Mouse (Mus musculus) ovary, adult 18-20 months (tissue): ENCODE measurements around the gene Cst7.
A peak's percentile ranks its signal among the peaks of the same experiment; 100 is the strongest.
"Not testable (repeated sequence)": the region's sequence is repeated elsewhere in the genome, so short reads cannot be mapped to it uniquely, and the experiment has no call there.

ENCODE experiments used
- DNase-seq: peaks from one replicate; pipeline ENCODE4 v3.0.0; 2022; ENCODE audit warnings: low spot score, mixed read lengths

Gene Cst7

DNA sequence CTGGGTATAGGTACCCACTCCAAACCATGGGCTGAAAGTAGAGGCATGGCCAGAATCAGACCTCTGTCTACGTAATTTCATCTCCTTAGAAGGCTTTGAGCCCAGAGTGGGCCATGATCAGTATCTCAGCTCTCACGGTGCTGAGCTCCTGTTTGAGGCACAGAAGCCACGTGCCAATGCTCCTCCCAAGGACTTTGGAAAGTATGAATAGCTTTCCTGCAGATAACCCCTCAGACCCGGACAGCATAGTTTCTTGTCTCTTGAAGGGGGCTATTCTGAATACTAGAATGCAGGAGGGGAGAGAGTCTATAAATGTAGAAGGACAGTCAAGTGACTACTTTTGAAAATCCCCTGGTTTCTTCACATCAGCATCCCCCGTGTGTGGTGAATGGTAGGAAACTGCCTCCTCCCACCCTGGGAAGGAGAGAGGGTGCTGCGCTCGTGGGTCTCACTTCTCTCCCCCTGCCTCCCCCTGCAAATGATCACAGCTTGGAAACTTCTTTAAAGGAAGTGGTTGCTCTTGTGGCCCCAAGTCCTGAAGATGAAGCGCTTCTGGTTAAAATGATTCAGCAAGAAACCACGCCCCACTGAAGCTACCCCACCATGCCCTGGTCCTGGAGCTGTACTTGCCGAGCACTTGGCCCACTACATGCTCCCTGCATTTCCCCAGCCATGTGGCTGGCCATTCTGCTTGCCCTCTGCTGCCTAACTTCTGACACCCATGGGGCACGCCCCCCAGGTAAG, at the start of gene Cst7:
Gene Cst7 (plus strand): TSS at position 569 of the 744 bp plus-strand sequence.
- DNase-seq, result no peak

DNA sequence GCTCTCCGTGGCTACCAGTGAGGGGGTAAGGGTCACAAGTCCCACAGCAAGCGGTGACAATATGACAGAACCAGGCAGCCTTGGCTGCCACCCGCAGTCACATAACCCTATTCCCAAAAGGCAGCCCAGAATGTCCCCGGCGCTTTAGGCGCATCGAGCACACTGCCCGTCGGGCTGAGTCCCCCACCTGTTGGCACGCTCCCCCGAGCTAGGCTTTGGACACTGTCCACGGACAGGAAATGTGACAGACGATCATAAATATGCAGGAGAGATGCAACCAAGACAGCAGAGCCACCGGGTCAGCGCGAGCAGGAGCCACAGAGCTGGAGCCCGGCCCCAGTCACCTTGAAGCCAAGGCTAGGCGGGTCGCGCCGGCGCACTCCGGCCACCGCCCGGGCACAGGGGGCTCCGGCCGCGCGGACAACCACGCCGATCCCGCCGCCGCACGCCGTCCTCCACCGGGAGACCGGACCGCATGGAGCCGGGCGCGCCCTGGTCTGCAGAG, 44.5 kb upstream of the Cst7 start:
- no peak for DNase-seq

DNA sequence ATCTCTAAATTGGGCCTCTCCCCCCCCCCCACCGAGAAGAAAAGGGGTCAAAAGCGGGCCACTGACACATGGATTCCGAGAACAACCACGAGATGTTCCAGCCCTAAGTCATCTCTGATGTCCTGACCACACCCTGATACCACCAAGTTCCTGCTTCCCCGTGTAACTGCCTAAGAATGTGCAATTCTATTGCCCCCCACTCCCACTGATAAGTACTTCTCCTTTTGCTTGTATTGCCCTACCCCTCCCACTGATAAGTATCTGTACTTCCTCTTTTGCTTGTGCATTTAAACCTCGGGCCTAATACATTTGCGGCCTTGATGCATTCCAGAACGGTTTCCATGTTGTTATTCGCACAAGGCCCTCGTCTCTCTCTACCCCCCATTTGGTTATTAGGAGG, 20.6 kb upstream of the Cst7 start:
- DNase-seq, result not testable (repeated sequence)

DNA sequence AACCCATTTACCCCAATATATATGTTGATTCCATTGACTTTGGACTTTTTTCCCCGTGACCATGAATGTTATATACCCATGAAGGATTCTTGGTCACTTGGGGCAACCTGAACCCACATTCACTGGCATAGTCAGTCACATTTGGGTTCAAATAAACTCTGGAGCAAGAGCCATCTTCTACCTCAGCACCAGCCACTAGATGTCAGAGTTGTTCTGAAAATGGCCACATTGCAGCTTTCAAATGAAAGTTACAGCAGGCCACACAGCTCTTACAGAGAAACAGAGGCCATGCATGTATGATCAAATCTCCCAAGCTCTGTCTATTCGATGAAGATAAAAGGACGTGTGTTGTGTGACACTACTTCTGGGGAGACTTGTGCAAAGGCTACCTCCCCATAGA, 11.6 kb upstream of the Cst7 start:
- DNase-seq, result no peak

DNA sequence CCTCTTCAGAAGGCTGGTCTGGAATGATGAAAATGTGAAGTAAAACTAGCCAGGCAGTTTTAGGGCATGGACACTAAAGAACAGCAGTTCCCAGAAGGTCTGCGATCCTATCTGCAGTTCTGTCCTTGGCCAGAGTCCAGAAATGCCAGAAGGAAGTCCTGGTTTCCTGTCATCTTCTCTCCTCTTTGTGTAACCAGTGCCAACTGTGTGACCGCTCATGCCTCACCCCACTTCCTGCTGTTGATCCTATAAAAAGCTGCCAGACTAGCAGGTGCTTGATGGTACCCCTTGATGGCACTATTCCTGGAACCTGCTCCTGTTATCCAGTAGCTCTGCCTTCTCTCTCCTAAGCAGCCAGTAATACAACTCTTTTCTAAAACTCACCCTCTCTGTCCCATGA, 3.2 kb upstream of the Cst7 start:
- no peak for DNase-seq

DNA sequence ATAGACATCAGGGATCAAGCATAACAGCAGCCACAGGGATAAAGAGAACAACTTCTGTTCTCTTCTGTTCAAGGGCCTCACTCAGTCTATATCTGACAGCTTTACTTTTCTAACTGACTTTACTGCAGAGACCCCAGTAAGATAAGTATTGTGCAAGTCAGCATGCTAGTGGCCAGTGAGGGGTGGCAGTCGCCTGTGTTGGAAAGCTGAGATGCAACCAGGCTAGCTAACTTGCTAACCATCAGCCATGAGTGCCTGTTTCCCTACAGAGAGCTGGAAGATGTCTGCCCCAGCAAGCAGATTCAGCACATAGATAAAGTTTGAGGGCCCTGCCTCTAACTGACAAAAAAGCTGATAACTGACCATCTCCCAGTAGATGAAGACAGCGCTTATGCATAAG, 546 bp downstream of the Cst7 start:
- no peak for DNase-seq

DNA sequence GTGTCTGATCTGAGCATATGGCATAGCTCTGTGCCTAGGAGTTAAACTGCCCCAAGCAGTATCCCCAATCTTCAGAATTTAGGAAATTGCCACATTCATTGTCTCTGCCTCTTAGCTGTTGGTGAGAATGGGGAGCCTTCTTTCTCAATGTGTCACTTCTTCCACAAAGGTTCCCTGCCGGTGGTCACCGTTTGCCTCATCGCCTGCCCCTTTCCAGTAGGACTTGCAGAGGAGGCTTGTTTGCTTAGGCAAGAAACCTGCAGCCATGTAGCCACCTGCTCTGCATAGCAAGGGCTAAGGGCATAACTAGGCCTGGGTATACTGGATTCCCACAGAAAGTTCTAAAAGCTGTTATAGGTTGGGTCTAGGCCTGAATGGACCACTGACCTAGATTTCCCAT, 2.2 kb downstream of the Cst7 start:
- no peak for DNase-seq

DNA sequence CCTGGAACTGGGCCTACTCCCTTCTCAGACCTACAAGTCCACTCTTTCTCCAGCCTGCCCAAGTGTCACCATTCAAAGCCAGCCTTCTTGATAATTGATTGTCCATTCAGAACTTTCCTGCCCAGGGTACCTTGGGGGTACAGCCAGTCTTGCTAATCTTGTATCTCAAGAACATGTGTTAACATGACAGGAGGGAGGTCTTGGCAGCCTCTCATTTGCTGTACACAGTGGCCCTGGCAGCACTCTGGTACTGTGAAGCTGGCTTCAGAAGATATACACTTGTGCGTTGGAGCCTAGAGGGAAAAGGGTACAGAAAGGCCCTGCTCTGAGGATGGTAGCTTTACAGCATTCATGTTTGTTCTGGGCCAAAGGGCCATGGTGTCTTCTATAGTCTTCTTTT, 6.0 kb downstream of the Cst7 start:
- DNase-seq, result no peak

DNA sequence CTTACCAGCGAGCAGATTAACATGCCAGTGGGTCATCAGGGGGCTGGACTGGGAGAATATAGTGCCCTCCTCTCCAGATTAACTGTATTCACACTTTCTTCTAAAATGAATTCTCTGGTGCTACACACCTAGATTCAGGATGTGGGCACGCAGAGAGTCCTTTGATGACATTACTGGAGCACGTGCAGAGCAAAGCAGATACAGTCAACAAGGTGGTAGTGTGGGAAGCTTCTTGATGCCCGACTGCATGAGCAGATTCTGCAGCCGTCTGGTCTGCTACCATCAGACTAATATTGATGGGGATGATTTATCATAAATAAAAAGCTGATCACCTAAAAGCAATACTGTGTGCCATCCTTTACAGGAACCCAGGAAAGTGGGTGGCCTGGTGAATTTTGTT, 8.4 kb downstream of the Cst7 start:
- DNase-seq, result no peak

DNA sequence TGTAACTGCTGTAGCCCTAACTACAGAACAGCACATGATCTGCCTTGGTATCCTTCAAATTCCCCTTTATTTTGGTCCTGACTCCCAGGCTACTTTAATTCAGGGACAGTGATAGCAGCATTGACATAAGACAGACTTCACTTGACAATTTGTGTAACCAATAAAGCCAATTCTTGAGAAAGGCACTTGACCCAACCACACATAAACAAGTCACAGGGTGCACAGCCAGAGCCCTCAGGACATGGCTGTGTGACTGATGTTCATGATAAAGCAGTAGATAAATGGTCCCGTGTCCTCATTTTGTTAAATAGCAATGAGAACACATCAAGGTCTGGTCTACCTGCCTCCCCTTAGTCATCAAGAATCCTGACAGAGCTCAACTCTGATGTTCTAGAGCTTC, 9.4 kb downstream of the Cst7 start:
- DNase-seq, result no peak

DNA sequence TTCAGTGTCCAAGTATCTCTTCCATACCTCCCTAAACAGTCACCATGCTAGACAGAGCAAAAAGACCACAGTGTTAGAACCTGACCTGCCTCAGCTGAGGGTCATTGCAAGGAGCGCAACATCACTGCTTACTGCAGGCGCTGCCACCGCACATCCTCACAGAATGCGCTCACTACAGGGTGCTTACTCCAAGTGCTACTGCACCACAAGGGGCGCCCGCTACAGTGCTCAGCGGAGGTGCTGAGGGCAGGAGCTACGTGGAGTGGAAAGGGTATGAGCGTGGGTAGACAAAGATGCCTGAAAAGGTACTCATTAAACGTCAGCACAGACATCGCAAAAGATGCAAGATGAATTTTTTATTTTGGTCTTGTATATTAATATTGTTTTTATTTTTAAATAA, 18.9 kb downstream of the Cst7 start:
- DNase-seq, result no peak

DNA sequence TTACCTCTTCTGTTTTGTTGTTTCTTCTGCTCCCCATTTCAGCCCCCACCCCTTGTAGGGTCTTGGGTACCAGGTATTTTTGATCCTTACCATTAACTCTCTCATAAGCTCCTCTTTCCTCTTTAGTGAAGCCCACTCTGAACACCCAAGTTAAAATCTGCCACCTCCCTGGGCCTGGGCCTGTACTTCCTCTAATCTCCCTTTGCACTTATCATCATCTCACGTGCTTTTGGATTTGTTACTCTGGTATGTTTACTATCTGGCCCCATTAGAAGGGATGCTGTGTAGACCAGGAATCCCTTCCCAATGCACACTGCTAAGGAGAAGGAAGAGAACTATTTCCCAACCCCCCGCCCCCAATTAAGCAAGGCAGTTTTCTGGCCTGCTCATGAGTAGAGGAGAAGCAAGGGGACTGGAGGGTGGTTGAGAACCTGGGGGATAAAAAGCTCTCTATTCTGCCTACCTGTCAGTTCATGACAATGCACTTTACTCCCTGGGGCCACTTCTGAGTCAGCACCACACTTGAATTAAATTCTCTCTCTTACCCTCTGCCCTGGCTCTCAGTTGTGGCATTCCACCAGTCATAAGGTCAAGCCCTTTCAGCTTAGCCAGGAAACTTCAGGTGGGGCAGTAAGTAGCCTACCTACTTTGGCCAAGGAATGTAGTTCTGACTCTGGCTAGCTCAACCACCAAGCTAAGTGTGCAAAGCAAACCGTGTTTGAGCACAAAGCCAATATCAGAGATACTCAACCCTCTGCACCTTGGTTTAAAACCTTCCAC, 25.4 kb downstream of the Cst7 start:
- DNase-seq, result no peak

DNA sequence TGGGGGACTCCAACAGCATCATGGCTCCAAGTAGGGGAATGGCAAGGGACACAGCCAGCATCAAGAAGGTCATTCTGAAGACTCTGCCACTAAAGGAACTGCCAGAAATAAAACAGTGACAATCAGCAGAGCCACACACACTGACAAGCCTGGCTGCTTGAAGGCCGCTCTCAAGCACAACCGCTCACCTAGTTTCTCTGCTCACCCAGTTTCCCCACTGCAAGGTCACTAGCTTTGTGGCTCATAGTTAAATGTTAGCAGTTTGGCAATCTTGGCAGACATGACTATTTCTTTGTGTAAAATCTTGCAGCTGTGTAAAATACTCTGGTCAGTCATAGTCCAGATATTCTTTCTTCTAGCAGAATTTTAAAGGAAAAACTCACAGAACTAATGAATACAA, 30.0 kb downstream of the Cst7 start:
- DNase-seq, result no peak

DNA sequence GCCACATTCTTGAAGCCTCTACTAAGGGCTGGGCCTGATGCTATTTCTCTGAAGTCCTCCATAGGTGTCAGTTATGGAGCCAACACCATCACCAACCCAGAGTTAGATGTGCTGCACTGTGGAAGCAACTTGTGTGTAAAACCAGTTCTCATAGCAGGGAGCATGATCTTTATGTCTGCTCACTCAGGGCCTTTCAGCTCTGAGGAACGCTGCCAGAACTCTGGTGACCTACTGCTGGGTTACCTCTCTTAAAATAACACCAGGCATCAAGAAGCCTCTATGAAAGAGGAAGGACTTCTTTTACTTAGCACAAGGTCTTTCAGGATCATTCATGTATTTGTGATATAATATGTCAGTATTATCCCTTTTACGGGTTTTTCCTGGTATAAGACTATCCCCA, 32.0 kb downstream of the Cst7 start:
- DNase-seq, result no peak

DNA sequence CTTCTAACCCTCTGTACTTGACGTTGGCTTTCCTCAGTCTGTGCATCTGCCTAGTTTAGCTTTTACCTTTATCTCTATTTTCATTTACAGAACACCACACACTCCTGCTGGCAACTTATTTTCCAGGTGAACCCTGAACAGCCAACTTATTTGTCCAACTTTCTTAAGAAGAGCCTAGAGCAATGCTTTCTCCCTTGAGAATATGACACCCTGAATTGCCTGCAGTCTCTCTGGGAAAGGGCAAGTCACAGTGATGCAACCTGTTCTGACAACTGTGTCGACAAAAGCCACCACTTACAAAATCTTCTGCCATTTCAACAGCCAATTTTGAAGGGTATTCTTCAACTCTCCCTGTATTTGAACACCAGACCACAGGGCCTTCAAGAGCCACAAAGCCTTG, 34.6 kb downstream of the Cst7 start:
- no peak for DNase-seq

DNA sequence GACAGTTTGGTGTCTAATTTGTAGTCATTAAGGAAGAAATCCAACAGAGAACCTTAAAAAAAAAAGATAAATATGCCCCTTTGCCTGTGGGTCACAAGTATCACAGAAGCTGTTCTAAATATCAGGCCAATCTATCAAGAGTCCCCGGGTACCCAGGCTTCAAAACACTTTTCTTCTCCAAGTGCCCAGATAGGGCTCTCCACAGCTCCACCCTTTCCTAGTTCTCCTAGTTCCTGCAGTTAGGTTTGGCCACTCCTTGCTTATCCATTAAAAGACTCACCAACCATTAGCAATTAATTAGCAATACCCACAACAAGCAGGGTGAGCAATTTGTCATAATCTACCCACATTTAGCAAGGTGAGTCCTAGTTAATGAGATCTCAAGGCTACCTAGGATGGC, 36.9 kb downstream of the Cst7 start:
- no peak for DNase-seq

DNA sequence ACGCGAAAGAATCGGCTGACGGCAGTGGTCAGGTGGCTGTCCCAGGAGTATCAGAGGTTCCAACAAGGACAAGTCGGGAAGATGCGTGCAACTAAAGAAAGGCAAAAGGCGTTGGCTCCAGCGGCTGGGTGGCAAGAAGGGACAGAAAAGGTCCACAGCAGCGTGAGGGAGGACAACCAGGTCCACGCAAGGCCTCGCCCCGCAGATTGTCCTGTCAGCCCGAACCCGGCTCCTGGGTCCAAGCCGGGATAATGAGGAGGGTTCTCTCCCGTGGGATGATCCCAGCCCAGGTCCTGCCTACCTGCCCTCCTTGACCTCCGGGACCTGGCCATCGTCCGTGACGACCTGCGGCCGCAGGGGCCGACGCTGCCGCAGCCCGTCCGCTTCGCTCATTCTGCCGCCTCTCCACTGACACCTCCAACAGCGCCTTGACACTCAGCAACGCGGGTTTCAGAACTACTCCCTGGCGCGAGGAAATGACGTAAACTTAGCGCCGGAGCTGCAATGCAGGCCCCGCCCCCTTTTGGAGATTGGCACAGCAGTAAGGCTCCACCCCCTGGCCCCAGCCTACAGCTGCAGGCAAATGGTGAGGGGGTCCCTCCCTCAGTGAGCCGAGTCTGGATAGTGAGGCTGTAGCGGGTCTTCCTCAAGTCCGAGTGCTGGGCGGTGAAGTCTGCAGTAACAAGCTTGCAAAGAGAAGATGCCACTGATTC, 38.0 kb downstream of the Cst7 start, which contains the start of gene Apmap:
Gene Apmap (minus strand): TSS at position 481 of the 713 bp plus-strand sequence.
- peak; percentile 90 for DNase-seq

DNA sequence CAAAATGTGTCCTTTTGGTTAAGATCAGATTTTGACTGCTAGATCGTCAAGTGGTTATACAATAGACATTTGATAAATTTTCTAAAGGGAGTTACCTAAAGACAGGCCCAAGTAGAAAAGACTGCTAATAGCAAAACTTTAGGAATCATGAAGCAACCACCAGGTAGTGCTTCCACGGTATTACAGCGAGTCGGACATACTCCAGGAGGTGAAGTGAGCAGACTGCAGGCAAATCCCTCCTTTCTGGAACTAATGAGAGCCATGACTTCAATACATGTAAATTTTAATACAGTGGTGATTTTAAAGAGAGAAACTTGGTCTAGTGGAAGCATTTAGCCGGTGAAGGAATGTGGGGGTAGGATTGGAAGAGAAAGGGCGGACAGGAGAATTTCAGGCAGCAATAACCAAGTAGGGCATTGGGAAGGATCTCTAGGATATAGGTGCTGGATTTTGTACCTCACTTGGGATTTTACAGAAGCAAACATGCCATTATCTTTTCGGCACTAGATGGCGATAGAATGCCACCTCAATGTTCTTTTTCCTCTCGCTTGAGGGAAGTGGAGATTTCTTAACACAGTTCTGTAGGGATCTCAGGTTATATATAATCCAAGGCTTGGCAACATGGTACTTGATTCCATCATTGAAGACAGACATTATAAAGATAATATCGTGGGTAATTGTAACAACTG, 38.8 kb downstream of the Cst7 start:
- DNase-seq, result peak; percentile 6

DNA sequence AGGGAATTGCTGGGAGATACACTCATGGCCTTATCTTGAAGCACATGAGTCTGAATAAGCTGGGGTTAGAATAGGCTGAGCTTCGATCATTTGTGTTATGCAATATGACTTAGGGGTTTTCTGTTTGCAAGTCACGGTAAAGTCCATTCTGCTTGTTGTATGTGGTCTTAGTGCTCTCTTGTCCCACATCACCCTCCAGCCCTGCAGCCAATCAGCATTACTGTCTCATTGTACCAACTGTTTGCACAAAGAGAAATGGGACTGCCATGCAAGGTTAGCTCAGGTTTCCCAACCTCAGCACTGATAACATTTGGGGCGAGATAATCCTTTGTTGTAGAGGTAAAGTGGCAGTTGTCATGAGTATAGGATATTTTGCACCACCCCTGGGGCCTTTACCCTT, 39.9 kb downstream of the Cst7 start:
- no peak for DNase-seq

DNA sequence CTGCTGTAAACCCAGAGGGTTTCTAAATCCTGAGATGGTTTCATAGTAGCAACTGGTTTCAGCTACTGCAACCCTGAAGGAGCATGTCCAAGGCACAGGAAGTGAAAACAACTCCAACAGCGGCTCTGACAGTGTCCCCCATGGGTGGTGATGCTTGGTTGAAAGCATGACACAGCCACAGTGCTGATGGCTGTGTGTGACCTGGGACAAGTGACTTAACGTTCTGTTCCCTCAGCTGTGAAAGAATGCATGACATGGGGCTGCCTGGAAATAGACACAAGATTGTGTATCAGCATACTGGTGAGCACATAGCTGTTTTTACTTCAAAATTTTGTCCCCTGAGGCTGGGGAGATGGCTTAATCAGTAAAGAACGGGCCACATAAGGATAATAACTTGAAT, 51.5 kb downstream of the Cst7 start:
- DNase-seq, result no peak

DNA sequence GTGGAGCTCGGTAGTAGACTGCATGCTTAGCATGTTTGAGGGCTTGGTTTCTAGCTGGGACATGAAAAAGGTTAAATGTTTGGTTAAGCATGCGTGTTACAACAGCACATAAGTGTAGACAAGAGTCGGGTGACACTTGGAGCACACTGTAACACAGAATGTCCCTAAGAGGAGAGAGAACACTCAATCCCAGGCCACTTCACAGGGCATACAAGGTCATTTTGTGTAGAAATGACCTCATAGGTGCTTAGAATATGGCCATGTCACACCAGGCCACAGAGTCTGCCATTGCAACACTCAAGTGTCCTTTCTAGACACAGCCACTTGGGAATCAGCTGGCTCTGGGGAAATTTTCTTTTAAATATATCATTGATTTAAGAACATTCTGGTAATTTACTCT, 53.7 kb downstream of the Cst7 start:
- DNase-seq, result no peak

DNA sequence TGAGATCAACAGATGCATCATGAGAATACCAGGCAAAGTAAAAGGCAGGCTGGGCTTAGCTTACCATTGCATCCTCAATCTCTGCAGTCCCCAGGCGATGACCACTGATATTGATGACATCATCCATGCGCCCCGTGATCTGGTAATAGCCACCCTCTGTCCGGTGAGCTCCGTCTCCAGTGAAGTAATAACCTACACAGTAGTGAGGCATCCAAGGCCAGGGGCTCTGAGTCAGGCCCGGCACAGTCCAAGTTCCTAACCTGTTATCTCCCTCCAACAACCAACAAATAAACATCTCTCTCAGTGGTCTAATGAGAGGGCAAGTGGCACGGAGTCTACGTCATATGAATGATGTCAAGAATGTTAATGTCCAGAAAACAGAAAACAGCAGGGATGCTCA, 54.7 kb downstream of the Cst7 start:
- no peak for DNase-seq
